Mouse (Mus musculus) heart, postnatal 0 days (tissue): ENCODE data around the gene Dnajc13.

ENCODE experiments used
- CTCF ChIP-seq: IDR thresholded peaks from 2 replicates; pipeline ENCODE4 v1.5.1; 2016; ENCODE audit warnings: antibody characterized with exemption, control low read depth, low read depth
- EP300 ChIP-seq: IDR thresholded peaks from 2 replicates; pipeline ENCODE4 v1.6.1; 2016; ENCODE audit warnings: antibody characterized with exemption, low read depth

GRCm38 (mm10) chr9:104109151-104109550 lies 153.6 kb downstream of the Dnajc13 start:
- no peak for TF ChIP-seq EP300
- no peak for TF ChIP-seq CTCF
